Comparison of ENCODE assay signal across 11 mouse cellular contexts in genomic region chr19:10039615-10040014, GRCm38 (mm10). TPM values are rescaled to one million over a fixed set of nuclear protein-coding genes. Genes with fewer than 3 reads are reported as not detected.
DNase-seq lines count a peak whose midpoint lies in the region; ATAC-seq and TF ChIP-seq lines count a peak whose summit lies in the region.
"Had no signal": no experiment of that assay in that cellular context is flagged by ENCODE, and none has a peak within 500 bp of the region (broad histone marks: within the 10 kb centered on the region; RNA-seq: fewer than 3 reads in every experiment).

No protein-coding gene starts in this region.

- H3K4me2 ChIP-seq in heart, embryonic 12.5 days: peak overlapping the region; percentile 42
- H3K4me2 ChIP-seq: forebrain, embryonic 13.5 days; hindbrain, embryonic 12.5 days had no signal

- H3K4me3 ChIP-seq in heart, embryonic 12.5 days: no peak overlapping the region
- no peak overlapping the region for H3K4me3 ChIP-seq in lung, adult 2 months (replicated peaks; ENCODE audit: extremely low read depth, low read depth, low read length)
- H3K4me3 ChIP-seq: forebrain, embryonic 13.5 days; hindbrain, embryonic 12.5 days; midbrain, embryonic 10.5 days had no signal

- no peak for DNase-seq in heart, adult 8-10 months (ENCODE audit: low spot score)
- DNase-seq in lung, adult 2 months: peak; percentile 46
- no peak for DNase-seq in lung, postnatal 10 days
- peak; percentile 51 to 64 for DNase-seq in cerebellum, postnatal 14 days
- peak; percentile 50 to 54 for DNase-seq in lung, postnatal 4 days
- DNase-seq in layer of hippocampus, postnatal 36 days: no peak
- DNase-seq in frontal cortex, postnatal 10 days (ENCODE audit: low spot score in 2 of 2): no peak

- H3K27ac ChIP-seq in heart, embryonic 12.5 days (ENCODE audit: poor library complexity, severe bottlenecking): peak overlapping the region; percentile 87
- H3K27ac ChIP-seq: forebrain, embryonic 13.5 days; hindbrain, embryonic 12.5 days; midbrain, embryonic 10.5 days had no signal

- peaks cover 11% of the 10 kb centered on the region; the same call in 1 of the 2 replicates for H3K36me3 ChIP-seq in heart, embryonic 12.5 days
- H3K36me3 ChIP-seq: hindbrain, embryonic 12.5 days; midbrain, embryonic 10.5 days had no signal

- H3K4me1 ChIP-seq in heart, embryonic 12.5 days (replicated peaks): peaks cover 64% of the 10 kb centered on the region
- peaks cover 6% of the 10 kb centered on the region for H3K4me1 ChIP-seq in lung, adult 2 months (ENCODE audit: control insufficient read depth, insufficient read depth, low read length)

- no peaks in the 10 kb centered on the region for H3K27me3 ChIP-seq in heart, embryonic 12.5 days (replicated peaks)

- H3K9ac ChIP-seq in heart, embryonic 12.5 days: no peak overlapping the region
- H3K9ac ChIP-seq: forebrain, embryonic 13.5 days; hindbrain, embryonic 12.5 days had no signal

- TF ChIP-seq POLR2A in lung, adult 2 months (IDR thresholded peaks at IDR 0.05; ENCODE audit: borderline replicate concordance, extremely low read depth, low read depth, low read length): no peak

- peak; percentile 47 for TF ChIP-seq CTCF in lung, adult 2 months (IDR thresholded peaks at IDR 0.05; ENCODE audit: insufficient read depth, low read length)

- ATAC-seq in heart, embryonic 12.5 days (ENCODE audit: insufficient number of reproducible peaks, low FRiP score): no peak
- ATAC-seq: forebrain, embryonic 13.5 days had no signal

- no peaks in the 10 kb centered on the region for H3K9me3 ChIP-seq in heart, embryonic 12.5 days (replicated peaks)
- H3K9me3 ChIP-seq: forebrain, embryonic 13.5 days; hindbrain, embryonic 12.5 days; midbrain, embryonic 10.5 days had no signal

- WGBS in heart, embryonic 12.5 days: 67% methylated on average over 2 of the region's 2 CpGs
- WGBS in lung, adult 2 months: 60% methylated on average over 2 of the region's 2 CpGs

RNA-seq across cellular contexts. Expression of gene Fads3, which starts 1.8 kb away (rescaled TPM):
- polyA plus RNA-seq in heart, embryonic 12.5 days (2016; fragmentation: Nextera tagmentation; extraction: Ambion mirVana): 40.7 and 45.2 TPM in 2 replicates
- 10 to 100 TPM; 34.9 to 43.8 (median 37.4) TPM for total RNA-seq in heart, adult 8-10 months (2022)
- 283 and 341 TPM in 2 replicates for polyA plus RNA-seq in lung, adult 2 months (2012; rRNA removed)
- total RNA-seq in layer of hippocampus, postnatal 36 days (2021): 10 to 100 TPM; 24.3 to 24.5 TPM

RNA-seq across cellular contexts. Expression of gene Rab3il1, which starts 38.1 kb away (rescaled TPM):
- polyA plus RNA-seq in heart, embryonic 12.5 days (2016; fragmentation: Nextera tagmentation; extraction: Ambion mirVana): 38.0 and 39.7 TPM in 2 replicates
- total RNA-seq in heart, adult 8-10 months (2022): 1 to 10 TPM; 6.3 to 8.1 (median 7.5) TPM
- 10.5 and 13.8 TPM in 2 replicates for polyA plus RNA-seq in lung, adult 2 months (2012; rRNA removed)
- total RNA-seq in layer of hippocampus, postnatal 36 days (2021): 10 to 100 TPM in 1 of 2 experiments, 1 to 10 TPM in 1; 8.9 to 10.4 TPM

RNA-seq across cellular contexts. Expression of gene Best1, which starts 38.2 kb away (rescaled TPM):
- polyA plus RNA-seq in heart, embryonic 12.5 days (2016; fragmentation: Nextera tagmentation; extraction: Ambion mirVana): 0.32 and 0.34 TPM in 2 replicates
- under 1 TPM in 2 of 4 experiments, not detected in 2; 0.14 to 0.65 TPM for total RNA-seq in heart, adult 8-10 months (2022)
- 2.3 and 3.1 TPM in 2 replicates for polyA plus RNA-seq in lung, adult 2 months (2012; rRNA removed)
- under 1 TPM; 0.52 to 0.58 TPM for total RNA-seq in layer of hippocampus, postnatal 36 days (2021)

RNA-seq across cellular contexts. Expression of gene Fth1, which starts 59.2 kb away (rescaled TPM):
- 2,254 and 2,412 TPM in 2 replicates for polyA plus RNA-seq in heart, embryonic 12.5 days (2016; fragmentation: Nextera tagmentation; extraction: Ambion mirVana)
- 1,000 to 10,000 TPM; 2,773 to 3,210 (median 2,950) TPM for total RNA-seq in heart, adult 8-10 months (2022)
- 4,642 and 7,955 TPM in 2 replicates for polyA plus RNA-seq in lung, adult 2 months (2012; rRNA removed)
- total RNA-seq in layer of hippocampus, postnatal 36 days (2021): 1,000 to 10,000 TPM; 2,856 to 3,180 TPM

Comparison
In these comparisons a context has a peak if more than half of its experiments do, and no peak if none do; other contexts are left out.
1. DNase-seq: peak in lung, adult 2 months (single experiment), cerebellum, postnatal 14 days (2 of 2) and lung, postnatal 4 days (2 of 2); none in heart, adult 8-10 months (single experiment), lung, postnatal 10 days (single experiment), layer of hippocampus, postnatal 36 days (0 of 2) and frontal cortex, postnatal 10 days (0 of 2).